Mouse (Mus musculus): ENCODE results near the gene Ubl3.

DNA sequence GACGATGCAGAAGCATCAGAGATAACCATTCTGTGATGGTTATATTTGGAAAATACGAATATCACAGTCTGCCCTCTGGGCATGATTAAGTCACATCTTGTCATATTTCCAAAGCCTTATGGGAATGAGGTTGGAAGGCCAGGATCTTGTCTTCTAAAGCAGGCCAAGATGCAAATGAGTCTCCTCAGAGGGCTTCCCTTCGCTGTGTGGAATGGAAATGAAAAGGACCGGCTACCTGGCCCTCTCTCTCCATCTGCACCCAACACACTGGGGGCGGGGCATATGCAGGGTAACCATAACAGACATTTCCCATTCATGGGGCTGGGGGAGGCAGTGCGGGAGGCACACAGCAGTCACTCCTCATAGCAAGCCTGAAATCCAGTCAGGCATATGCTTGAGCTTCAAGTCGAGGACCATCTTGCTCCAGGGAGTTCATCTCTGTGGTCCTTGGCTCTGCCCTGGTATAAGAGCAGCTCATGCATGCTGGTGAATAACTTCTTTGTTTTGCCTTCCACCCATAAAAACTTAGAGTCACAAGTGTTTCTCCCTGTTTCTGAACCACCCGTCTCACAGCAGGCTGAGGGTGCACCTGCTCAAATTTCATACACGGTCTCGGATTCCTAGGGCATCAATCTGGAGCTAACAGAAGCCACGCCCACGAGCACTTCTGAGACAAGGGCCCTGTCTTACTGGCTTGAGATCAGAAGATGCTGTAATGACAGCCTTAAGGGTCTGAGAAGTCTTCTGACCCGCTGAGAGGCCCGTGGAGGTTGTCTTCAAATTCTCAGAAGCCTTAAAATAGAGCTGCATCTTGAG lies 83.8 kb downstream of the Ubl3 start:
- no peak for TF ChIP-seq CTCF (IDR thresholded peaks at IDR 0.05; ENCODE audit: low read depth, low read length)
- no peak for TF ChIP-seq POLR2A (IDR thresholded peaks at IDR 0.05; ENCODE audit: extremely low read depth, insufficient read depth, low read length)
